Mouse (Mus musculus): ENCODE measurements around the gene Apoc3.

Gene Apoc3

GRCm38 (mm10) chr9:46196699-46197169 lies 38.7 kb downstream of the Apoc3 start:
- DNase-seq (ENCODE audit: low read depth, low spot score) = no peak

GRCm38 (mm10) chr9:46194809-46195208 lies 40.6 kb downstream of the Apoc3 start:
- no peak for DNase-seq (ENCODE audit: low read depth, low spot score)

GRCm38 (mm10) chr9:46192642-46193041 lies 42.8 kb downstream of the Apoc3 start:
- no peak for DNase-seq (ENCODE audit: low read depth, low spot score)

GRCm38 (mm10) chr9:46191644-46192043 lies 43.8 kb downstream of the Apoc3 start:
- DNase-seq (ENCODE audit: low read depth, low spot score) = peak; percentile 36

- DNase-seq (ENCODE audit: low read depth, low spot score) = no peak
Measured at GRCm38 (mm10) chr9:46191234-46191633, 44.2 kb downstream of the Apoc3 start.

- no peak for DNase-seq (ENCODE audit: low read depth, low spot score)
Measured at GRCm38 (mm10) chr9:46189381-46189780, 46.1 kb downstream of the Apoc3 start.

GRCm38 (mm10) chr9:46188956-46189355 lies 46.5 kb downstream of the Apoc3 start:
- no peak for DNase-seq (ENCODE audit: low read depth, low spot score)

GRCm38 (mm10) chr9:46188370-46188769 lies 47.1 kb downstream of the Apoc3 start:
- no peak for DNase-seq (ENCODE audit: low read depth, low spot score)

GRCm38 (mm10) chr9:46186387-46186786 lies 49.0 kb downstream of the Apoc3 start:
- DNase-seq (ENCODE audit: low read depth, low spot score) = no peak

GRCm38 (mm10) chr9:46185191-46185590 lies 50.2 kb downstream of the Apoc3 start:
- peak; percentile 63 for DNase-seq (ENCODE audit: low read depth, low spot score)

GRCm38 (mm10) chr9:46184542-46184941 lies 50.9 kb downstream of the Apoc3 start:
- no peak for DNase-seq (ENCODE audit: low read depth, low spot score)

Data from ES-CJ7 (cell line).